15 mouse cellular contexts compared by ENCODE assay signal in the genomic region with DNA sequence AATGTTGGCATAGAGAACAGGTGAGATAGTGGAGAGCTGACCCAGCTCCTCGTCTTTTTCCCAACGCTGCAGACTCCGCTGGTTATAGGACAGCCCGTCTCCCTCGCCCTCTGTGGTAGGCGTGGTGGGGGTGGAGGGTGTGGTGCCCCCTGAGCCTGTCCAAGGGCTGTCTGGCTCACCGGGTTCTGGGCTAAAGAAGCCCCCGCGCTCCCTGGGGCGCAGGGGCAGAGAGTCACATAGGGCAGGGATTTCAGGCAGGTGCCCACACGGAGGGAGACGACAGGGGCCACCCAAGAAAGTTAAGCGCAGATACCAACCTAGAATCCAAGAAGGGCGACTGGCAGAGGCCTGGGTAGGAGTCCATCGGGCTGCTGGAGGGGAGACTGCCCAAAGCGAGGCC. TPM values are rescaled to one million over a fixed set of nuclear protein-coding genes. Genes with fewer than 3 reads are reported as not detected.
A peak's percentile ranks its signal among the peaks of the same experiment; 100 is the strongest.
DNase-seq lines count a peak whose midpoint lies in the region; ATAC-seq and TF ChIP-seq lines count a peak whose summit lies in the region.
"Had no signal": no experiment of that assay in that cellular context is flagged by ENCODE, and none has a peak within 500 bp of the region (broad histone marks: within the 10 kb centered on the region; RNA-seq: fewer than 3 reads in every experiment).

No protein-coding gene starts in this region.

- no peak overlapping the region for H3K27ac ChIP-seq in forebrain, embryonic 11.5 days (ENCODE audit: low read depth, low read length)
- no peak overlapping the region for H3K27ac ChIP-seq in forebrain, embryonic 14.5 days (ENCODE audit: low read depth, low read length)
- 0 out of 2 replicates have a peak overlapping the region, but pooled peaks have one; percentile 1 for H3K27ac ChIP-seq in intestine, postnatal 0 days (ENCODE audit: low read depth, low read length)
- no peak overlapping the region for H3K27ac ChIP-seq in intestine, embryonic 15.5 days
- H3K27ac ChIP-seq: embryonic facial prominence, embryonic 10.5 days; embryonic facial prominence, embryonic 12.5 days; forebrain, embryonic 12.5 days; forebrain, embryonic 15.5 days had no signal

- H3K9me3 ChIP-seq in forebrain, embryonic 11.5 days (ENCODE audit: control insufficient read depth, low read length), result no peaks in the 10 kb centered on the region
- H3K9me3 ChIP-seq in forebrain, embryonic 14.5 days (replicated peaks; ENCODE audit: control insufficient read depth, low read length), result no peaks in the 10 kb centered on the region
- no peaks in the 10 kb centered on the region for H3K9me3 ChIP-seq in intestine, postnatal 0 days (ENCODE audit: control insufficient read depth)
- H3K9me3 ChIP-seq in intestine, embryonic 15.5 days, result no peaks in the 10 kb centered on the region
- H3K9me3 ChIP-seq: embryonic facial prominence, embryonic 10.5 days; embryonic facial prominence, embryonic 12.5 days; forebrain, embryonic 12.5 days; forebrain, embryonic 15.5 days had no signal

- H3K27me3 ChIP-seq in forebrain, embryonic 11.5 days (ENCODE audit: control insufficient read depth, insufficient read depth, low read length), result no peaks in the 10 kb centered on the region
- no peaks in the 10 kb centered on the region for H3K27me3 ChIP-seq in forebrain, embryonic 14.5 days (replicated peaks; ENCODE audit: control insufficient read depth, insufficient read depth, low read length)
- no peaks in the 10 kb centered on the region for H3K27me3 ChIP-seq in intestine, postnatal 0 days (replicated peaks; ENCODE audit: control insufficient read depth, insufficient read depth, low read length)
- H3K27me3 ChIP-seq in intestine, embryonic 15.5 days (replicated peaks), result no peaks in the 10 kb centered on the region
- H3K27me3 ChIP-seq: embryonic facial prominence, embryonic 12.5 days; forebrain, embryonic 12.5 days; forebrain, embryonic 15.5 days had no signal

- peaks cover 35% of the 10 kb centered on the region for H3K36me3 ChIP-seq in forebrain, embryonic 11.5 days (ENCODE audit: control insufficient read depth, insufficient read depth, low read length)
- H3K36me3 ChIP-seq in forebrain, embryonic 14.5 days (ENCODE audit: control insufficient read depth, insufficient read depth, low read length), result peaks cover 100% of the 10 kb centered on the region
- H3K36me3 ChIP-seq in intestine, postnatal 0 days (ENCODE audit: control insufficient read depth, insufficient read depth), result peaks cover 99% of the 10 kb centered on the region
- H3K36me3 ChIP-seq in intestine, embryonic 15.5 days, result peaks cover 84% of the 10 kb centered on the region

- TF ChIP-seq CTCF in intestine, postnatal 0 days (IDR thresholded peaks at IDR 0.05; ENCODE audit: low read depth), result no peak

- WGBS in forebrain, embryonic 11.5 days, result 95% methylated on average over 16 of the region's 16 CpGs
- 94% methylated on average over 16 of the region's 16 CpGs for WGBS in forebrain, embryonic 14.5 days
- 82% methylated on average over 16 of the region's 16 CpGs for WGBS in intestine, postnatal 0 days
- WGBS in intestine, embryonic 15.5 days, result 90% methylated on average over 16 of the region's 16 CpGs

- H3K4me3 ChIP-seq in forebrain, embryonic 11.5 days (ENCODE audit: low read depth, low read length), result no peak overlapping the region
- no peak overlapping the region for H3K4me3 ChIP-seq in forebrain, embryonic 14.5 days (ENCODE audit: low read depth, low read length)
- H3K4me3 ChIP-seq in intestine, postnatal 0 days (ENCODE audit: low read depth, low read length), result no peak overlapping the region
- no peak overlapping the region for H3K4me3 ChIP-seq in intestine, embryonic 15.5 days (replicated peaks)
- H3K4me3 ChIP-seq: embryonic facial prominence, embryonic 10.5 days; embryonic facial prominence, embryonic 12.5 days; forebrain, embryonic 12.5 days; forebrain, embryonic 15.5 days had no signal

- no peak overlapping the region for H3K4me2 ChIP-seq in forebrain, embryonic 11.5 days (ENCODE audit: low read depth, low read length, severe bottlenecking)
- no peak overlapping the region for H3K4me2 ChIP-seq in forebrain, embryonic 14.5 days (ENCODE audit: low read length)
- no peak overlapping the region for H3K4me2 ChIP-seq in intestine, postnatal 0 days (replicated peaks; ENCODE audit: low read depth)
- H3K4me2 ChIP-seq in intestine, embryonic 15.5 days (replicated peaks), result no peak overlapping the region
- H3K4me2 ChIP-seq: embryonic facial prominence, embryonic 12.5 days; forebrain, embryonic 12.5 days; forebrain, embryonic 15.5 days had no signal

- no peak for ATAC-seq in forebrain, embryonic 11.5 days (replicated peaks; ENCODE audit: low FRiP score)
- ATAC-seq in forebrain, embryonic 14.5 days, result no peak
- no peak for ATAC-seq in intestine, postnatal 0 days
- no peak for ATAC-seq in intestine, embryonic 15.5 days
- ATAC-seq: forebrain, embryonic 15.5 days; forebrain, postnatal 0 days had no signal

- no peak overlapping the region for H3K9ac ChIP-seq in forebrain, embryonic 11.5 days (ENCODE audit: low read length)
- H3K9ac ChIP-seq in forebrain, embryonic 14.5 days (ENCODE audit: low read length), result no peak overlapping the region
- H3K9ac ChIP-seq in intestine, postnatal 0 days (ENCODE audit: low read depth, low read length), result no peak overlapping the region
- H3K9ac ChIP-seq in intestine, embryonic 15.5 days, result no peak overlapping the region
- H3K9ac ChIP-seq: embryonic facial prominence, embryonic 12.5 days; forebrain, embryonic 12.5 days; forebrain, embryonic 15.5 days; forebrain, postnatal 0 days had no signal

- peak; percentile 6 for DNase-seq in adrenal gland, postnatal 14 days
- DNase-seq in adrenal gland, adult 18-20 months (ENCODE audit: low spot score in 2 of 2), result no peak
- peak; percentile 48 for DNase-seq in forebrain, embryonic 11.5 days (ENCODE audit: low spot score)
- no peak for DNase-seq in forebrain, embryonic 14.5 days (ENCODE audit: low spot score)
- DNase-seq: adrenal gland, adult 8-10 months; adrenal gland, postnatal 25 days; cerebellum, adult 8-10 months; forebrain, postnatal 0 days had no signal

- H3K4me1 ChIP-seq in forebrain, embryonic 11.5 days (replicated peaks; ENCODE audit: control insufficient read depth, insufficient read depth, low read length), result no peaks in the 10 kb centered on the region
- H3K4me1 ChIP-seq in forebrain, embryonic 14.5 days (ENCODE audit: control insufficient read depth, insufficient read depth, low read length), result no peaks in the 10 kb centered on the region
- 0 out of 2 replicates have a peak, but pooled peaks cover 4% of the 10 kb centered on the region for H3K4me1 ChIP-seq in intestine, postnatal 0 days (replicated peaks; ENCODE audit: control insufficient read depth, insufficient read depth, low read length)
- no peaks in the 10 kb centered on the region for H3K4me1 ChIP-seq in intestine, embryonic 15.5 days (replicated peaks)
- H3K4me1 ChIP-seq: embryonic facial prominence, embryonic 10.5 days; embryonic facial prominence, embryonic 12.5 days; forebrain, embryonic 12.5 days; forebrain, embryonic 15.5 days had no signal

RNA-seq across cellular contexts. Expression of gene Kmt2d, which starts 16.8 kb away (rescaled TPM):
- total RNA-seq in adrenal gland, postnatal 14 days (2021), result 64.0 and 66.6 TPM in 2 replicates
- total RNA-seq in adrenal gland, adult 18-20 months (2021), result 10 to 100 TPM; 54.6 to 59.5 TPM
- 20.1 and 20.6 TPM in 2 replicates for polyA plus RNA-seq in forebrain, embryonic 11.5 days (2014; fragmentation: Nextera tagmentation; extraction: Ambion mirVana)
- polyA plus RNA-seq in forebrain, embryonic 14.5 days (2014; fragmentation: Nextera tagmentation; extraction: Ambion mirVana), result 8.0 and 12.2 TPM in 2 replicates
- 5.3 and 6.5 TPM in 2 replicates for polyA plus RNA-seq in intestine, postnatal 0 days (2015; fragmentation: Nextera tagmentation; extraction: Ambion mirVana)
- 9.6 and 10.4 TPM in 2 replicates for polyA plus RNA-seq in intestine, embryonic 15.5 days (2015; fragmentation: Nextera tagmentation; extraction: Ambion mirVana)

RNA-seq across cellular contexts. Expression of gene Prkag1, which starts 22.9 kb away (rescaled TPM):
- 59.1 and 62.5 TPM in 2 replicates for total RNA-seq in adrenal gland, postnatal 14 days (2021)
- total RNA-seq in adrenal gland, adult 18-20 months (2021), result 10 to 100 TPM; 64.0 to 71.5 TPM
- 89.4 and 92.5 TPM in 2 replicates for polyA plus RNA-seq in forebrain, embryonic 11.5 days (2014; fragmentation: Nextera tagmentation; extraction: Ambion mirVana)
- polyA plus RNA-seq in forebrain, embryonic 14.5 days (2014; fragmentation: Nextera tagmentation; extraction: Ambion mirVana), result 82.1 and 87.3 TPM in 2 replicates
- polyA plus RNA-seq in intestine, postnatal 0 days (2015; fragmentation: Nextera tagmentation; extraction: Ambion mirVana), result 67.0 and 67.3 TPM in 2 replicates
- 88.3 and 89.0 TPM in 2 replicates for polyA plus RNA-seq in intestine, embryonic 15.5 days (2015; fragmentation: Nextera tagmentation; extraction: Ambion mirVana)

RNA-seq across cellular contexts. Expression of gene Rhebl1, which starts 40.1 kb away (rescaled TPM):
- 3.0 and 3.6 TPM in 2 replicates for total RNA-seq in adrenal gland, postnatal 14 days (2021)
- total RNA-seq in adrenal gland, adult 18-20 months (2021), result 1 to 10 TPM; 1.2 to 2.5 TPM
- 12.5 and 14.1 TPM in 2 replicates for polyA plus RNA-seq in forebrain, embryonic 11.5 days (2014; fragmentation: Nextera tagmentation; extraction: Ambion mirVana)
- polyA plus RNA-seq in forebrain, embryonic 14.5 days (2014; fragmentation: Nextera tagmentation; extraction: Ambion mirVana), result 30.3 and 33.5 TPM in 2 replicates
- 9.4 and 9.7 TPM in 2 replicates for polyA plus RNA-seq in intestine, postnatal 0 days (2015; fragmentation: Nextera tagmentation; extraction: Ambion mirVana)
- polyA plus RNA-seq in intestine, embryonic 15.5 days (2015; fragmentation: Nextera tagmentation; extraction: Ambion mirVana), result 10.8 and 12.5 TPM in 2 replicates

RNA-seq across cellular contexts. Expression of gene Dhh, which starts 44.1 kb away (rescaled TPM):
- 1.9 and 3.5 TPM in 2 replicates for total RNA-seq in adrenal gland, postnatal 14 days (2021)
- 1 to 10 TPM in 1 of 2 experiments, under 1 TPM in 1; 0.86 to 2.1 TPM for total RNA-seq in adrenal gland, adult 18-20 months (2021)
- polyA plus RNA-seq in forebrain, embryonic 11.5 days (2014; fragmentation: Nextera tagmentation; extraction: Ambion mirVana), result 0.28 and 0.29 TPM in 2 replicates
- polyA plus RNA-seq in forebrain, embryonic 14.5 days (2014; fragmentation: Nextera tagmentation; extraction: Ambion mirVana), result 0.18 and 0.36 TPM in 2 replicates
- 0.88 and 0.93 TPM in 2 replicates for polyA plus RNA-seq in intestine, postnatal 0 days (2015; fragmentation: Nextera tagmentation; extraction: Ambion mirVana)
- polyA plus RNA-seq in intestine, embryonic 15.5 days (2015; fragmentation: Nextera tagmentation; extraction: Ambion mirVana), result 0.96 and 1.1 TPM in 2 replicates

RNA-seq across cellular contexts. Expression of gene Ddn, which starts 44.9 kb away (rescaled TPM):
- 0.11 TPM in 1 of 2 replicates, not detected in the other for total RNA-seq in adrenal gland, postnatal 14 days (2021)
- not detected for total RNA-seq in adrenal gland, adult 18-20 months (2021)
- polyA plus RNA-seq in forebrain, embryonic 11.5 days (2014; fragmentation: Nextera tagmentation; extraction: Ambion mirVana), result not detected in 2 replicates
- 0.33 and 0.57 TPM in 2 replicates for polyA plus RNA-seq in forebrain, embryonic 14.5 days (2014; fragmentation: Nextera tagmentation; extraction: Ambion mirVana)
- polyA plus RNA-seq in intestine, postnatal 0 days (2015; fragmentation: Nextera tagmentation; extraction: Ambion mirVana), result 0.07 TPM in 1 of 2 replicates, not detected in the other
- not detected in 2 replicates for polyA plus RNA-seq in intestine, embryonic 15.5 days (2015; fragmentation: Nextera tagmentation; extraction: Ambion mirVana)
- polyA plus RNA-seq: embryonic facial prominence, embryonic 10.5 days; embryonic facial prominence, embryonic 14.5 days; forebrain, embryonic 12.5 days had no signal

Comparison
In these comparisons a context has a peak if more than half of its experiments do, and no peak if none do; other contexts are left out.
1. DNase-seq: peak in adrenal gland, postnatal 14 days (single experiment) and forebrain, embryonic 11.5 days (single experiment); none in adrenal gland, adult 18-20 months (0 of 2) and forebrain, embryonic 14.5 days (single experiment).